Mouse (Mus musculus) myocyte (in vitro differentiated cells): ENCODE measurements at regions not wholly inside any gene's neighbourhood (a gene's known extent, or its start where the extent isn't known, plus 50 kb on each side); places are given as distances from the start of the nearest gene placed in this dataset.

Experiments
- E2F4 ChIP-seq: IDR thresholded peaks from one replicate; pipeline ENCODE4 v1.6.1; 2011; ENCODE audit warnings: mild to moderate bottlenecking, control low read depth, moderate library complexity; ENCODE audit not compliant: insufficient read depth
- MYOD1 ChIP-seq, 3 experiments: IDR thresholded peaks; one replicate each; pipeline ENCODE4 v1.6.1; 2011; ENCODE audit warnings: control low read depth in 2 of 3, low read depth in 2 of 3, mild to moderate bottlenecking in 2 of 3, moderate library complexity in 1 of 3; ENCODE audit not compliant: insufficient read length in 2 of 3, control insufficient read depth in 1 of 3
- MYOG ChIP-seq, 3 experiments: IDR thresholded peaks; one replicate each; pipeline ENCODE4 v1.6.1; 2011; ENCODE audit warnings: control low read depth in 2 of 3, low read depth in 2 of 3, mild to moderate bottlenecking in 2 of 3; ENCODE audit not compliant: insufficient read length in 2 of 3, control insufficient read depth in 1 of 3, insufficient read depth in 1 of 3
- POLR2A ChIP-seq: IDR thresholded peaks from one replicate; pipeline ENCODE4 v1.6.1; 2011; ENCODE audit warnings: low read depth, mild to moderate bottlenecking, control low read depth, moderate library complexity; ENCODE audit not compliant: insufficient read length
- POLR2AphosphoS2 ChIP-seq: IDR thresholded peaks from one replicate; pipeline ENCODE4 v1.6.1; 2011; ENCODE audit warnings: low read depth, control low read depth; ENCODE audit not compliant: insufficient read length
- TCF12 ChIP-seq: IDR thresholded peaks from one replicate; pipeline ENCODE4 v1.6.1; 2011; ENCODE audit warnings: mild to moderate bottlenecking, control low read depth; ENCODE audit not compliant: poor library complexity, insufficient read depth, severe bottlenecking
- USF1 ChIP-seq: IDR thresholded peaks from one replicate; pipeline ENCODE4 v1.6.1; 2011; ENCODE audit warnings: low read depth, mild to moderate bottlenecking, control low read depth, moderate library complexity

GRCm38 (mm10) chr1:89010170-89010569 is 60.0 kb upstream of the Sh3bp4 start:
- no peak for TF ChIP-seq USF1
- TF ChIP-seq TCF12: no peak
- TF ChIP-seq MYOG (IDR thresholded peaks at IDR 0.05; ENCODE audit: control insufficient read depth in 1 of 3, insufficient read depth in 1 of 3, insufficient read length in 2 of 3, low read depth in 2 of 3): no peak
- TF ChIP-seq POLR2A: no peak
- no peak for TF ChIP-seq POLR2AphosphoS2
- no peak for TF ChIP-seq MYOD1 (IDR thresholded peaks at IDR 0.05; ENCODE audit: control insufficient read depth in 1 of 3, insufficient read length in 2 of 3, low read depth in 2 of 3)
- no peak for TF ChIP-seq E2F4
